Mouse (Mus musculus): ENCODE data around the gene Prkci. TPM values are rescaled to one million over a fixed set of nuclear protein-coding genes. Genes with fewer than 3 reads are reported as not detected.

Gene Prkci
- polyA plus RNA-seq, 1 experiment from 2014 or later, result 40.3 TPM

DNA sequence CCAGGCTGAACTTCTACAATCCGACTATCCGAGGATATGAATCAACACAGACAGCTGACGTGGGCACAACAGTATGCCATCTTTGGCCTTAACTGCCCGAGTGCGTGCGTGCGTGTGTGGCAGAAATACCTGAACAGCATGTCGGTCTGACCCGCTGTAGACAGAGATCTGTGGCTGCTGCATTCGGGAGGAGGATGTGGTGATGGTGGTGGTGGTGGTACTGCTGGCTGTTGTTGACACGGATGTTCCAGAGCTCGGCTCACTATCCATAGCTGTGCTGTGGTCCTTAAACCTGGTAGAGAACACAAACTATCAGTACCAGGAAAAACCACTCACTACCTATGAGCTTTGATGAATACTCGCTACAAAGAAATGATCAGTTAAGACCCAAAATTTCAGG, 29.9 kb upstream of the Prkci start:
- H3K4me1 ChIP-seq (ENCODE audit: control insufficient read depth, insufficient read depth, low read length), result peaks cover 12% of the 10 kb centered on the region
- WGBS, result 92% methylated on average over 13 of the region's 13 CpGs
- no peak overlapping the region for H3K27ac ChIP-seq (ENCODE audit: low read length)
- no peak for ATAC-seq (ENCODE audit: insufficient read depth, low FRiP score)
- H3K4me3 ChIP-seq (replicated peaks; ENCODE audit: low read length), result no peak overlapping the region
- H3K27me3 ChIP-seq (ENCODE audit: control insufficient read depth, insufficient read depth, low read length), result no peaks in the 10 kb centered on the region
- H3K9ac ChIP-seq (ENCODE audit: low read length), result no peak overlapping the region
- H3K9me3 ChIP-seq (replicated peaks; ENCODE audit: control insufficient read depth, low read length), result no peaks in the 10 kb centered on the region
- peaks cover 23% of the 10 kb centered on the region for H3K36me3 ChIP-seq (ENCODE audit: control insufficient read depth, insufficient read depth, low read length)
- no peak overlapping the region for H3K4me2 ChIP-seq (ENCODE audit: low read depth, low read length)

GRCm38 (mm10) chr3:30968531-30969092, 26.9 kb upstream of the Prkci start:
- ATAC-seq (ENCODE audit: insufficient read depth, low FRiP score), result peak; percentile 59
- peak overlapping the region; percentile 82 for H3K4me3 ChIP-seq (replicated peaks; ENCODE audit: low read length)
- H3K4me1 ChIP-seq (ENCODE audit: control insufficient read depth, insufficient read depth, low read length), result peaks cover 12% of the 10 kb centered on the region
- H3K4me2 ChIP-seq (ENCODE audit: low read depth, low read length), result peak overlapping the region; percentile 76
- peak overlapping the region; percentile 82 for H3K27ac ChIP-seq (ENCODE audit: low read length)
- under 1% methylated on average over 54 of the region's 54 CpGs for WGBS
- H3K9me3 ChIP-seq (replicated peaks; ENCODE audit: control insufficient read depth, low read length), result no peaks in the 10 kb centered on the region
- H3K27me3 ChIP-seq (ENCODE audit: control insufficient read depth, insufficient read depth, low read length), result no peaks in the 10 kb centered on the region
- H3K9ac ChIP-seq (ENCODE audit: low read length), result peak overlapping the region; percentile 84
- peaks cover 8% of the 10 kb centered on the region; the same call in 1 of the 2 replicates for H3K36me3 ChIP-seq (ENCODE audit: control insufficient read depth, insufficient read depth, low read length)

GRCm38 (mm10) chr3:30969104-30969581, 26.4 kb upstream of the Prkci start, which contains the start of gene Phc3:
TSS of gene Phc3 (minus strand) at chr3:30969415.
- no peaks in the 10 kb centered on the region for H3K9me3 ChIP-seq (replicated peaks; ENCODE audit: control insufficient read depth, low read length)
- peak within 1 kb of the TSS; percentile 84 for H3K9ac ChIP-seq (ENCODE audit: low read length)
- peaks cover 7% of the 10 kb centered on the region; the same call in 1 of the 2 replicates for H3K36me3 ChIP-seq (ENCODE audit: control insufficient read depth, insufficient read depth, low read length)
- peaks cover 12% of the 10 kb centered on the region for H3K4me1 ChIP-seq (ENCODE audit: control insufficient read depth, insufficient read depth, low read length)
- 1% methylated on average over 34 of the region's 34 CpGs for WGBS
- H3K27me3 ChIP-seq (ENCODE audit: control insufficient read depth, insufficient read depth, low read length), result no peaks in the 10 kb centered on the region
- peak; percentile 87 for ATAC-seq (ENCODE audit: insufficient read depth, low FRiP score)
- H3K4me2 ChIP-seq (ENCODE audit: low read depth, low read length), result peak within 1 kb of the TSS; percentile 76
- H3K27ac ChIP-seq (ENCODE audit: low read length), result peak within 1 kb of the TSS; percentile 82
- H3K4me3 ChIP-seq (replicated peaks; ENCODE audit: low read length), result peak within 1 kb of the TSS; percentile 82

GRCm38 (mm10) chr3:30975102-30975754, 20.3 kb upstream of the Prkci start:
- Histone ChIP-seq H3K4me3 (replicated peaks; ENCODE audit: low read length) (no peak overlapping the region), H3K9ac (ENCODE audit: low read length) (no peak overlapping the region), H3K4me2 (ENCODE audit: low read depth, low read length) (no peak overlapping the region), H3K27ac (ENCODE audit: low read length) (no peak overlapping the region), H3K36me3 (ENCODE audit: control insufficient read depth, insufficient read depth, low read length) (no peaks in the 10 kb centered on the region), H3K4me1 (ENCODE audit: control insufficient read depth, insufficient read depth, low read length) (peaks cover under 1% of the 10 kb centered on the region; the same call in 1 of the 2 replicates), H3K27me3 (ENCODE audit: control insufficient read depth, insufficient read depth, low read length) (no peaks in the 10 kb centered on the region), H3K9me3 (replicated peaks; ENCODE audit: control insufficient read depth, low read length) (no peaks in the 10 kb centered on the region)
- no peak for ATAC-seq (ENCODE audit: insufficient read depth, low FRiP score)
- WGBS, result 49% methylated on average over 9 of the region's 9 CpGs

DNA sequence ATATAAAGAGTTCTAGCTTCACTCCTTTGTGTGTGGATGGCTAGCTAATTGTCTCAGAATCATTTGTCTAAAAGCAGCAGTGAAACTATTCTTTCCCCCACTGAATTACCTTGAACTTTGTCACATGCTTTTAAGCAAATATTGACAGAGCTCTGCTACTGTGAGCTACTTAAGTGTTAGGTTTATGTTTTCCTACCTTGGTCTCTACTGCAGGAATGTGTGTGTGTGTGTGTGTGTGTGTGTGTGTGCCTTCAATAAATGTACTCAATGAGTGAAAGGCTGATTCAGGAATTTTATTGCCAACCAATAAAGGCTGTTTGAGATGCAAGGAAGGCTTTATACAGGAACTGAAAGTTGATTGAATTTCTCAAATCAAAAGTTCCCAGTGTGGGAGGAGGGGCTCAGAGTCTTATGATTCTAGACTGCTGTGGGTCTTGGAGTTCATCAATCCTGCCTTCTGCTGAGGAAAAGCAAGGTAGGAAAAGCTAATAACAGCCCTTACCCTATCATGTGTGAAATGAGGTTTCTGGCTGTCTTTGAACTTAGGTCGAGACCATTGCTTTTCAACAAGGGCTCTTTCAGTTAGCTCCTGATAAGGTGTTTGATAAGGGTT, 18.4 kb upstream of the Prkci start:
- Histone ChIP-seq H3K4me2 (ENCODE audit: low read depth, low read length) (no peak overlapping the region), H3K9me3 (replicated peaks; ENCODE audit: control insufficient read depth, low read length) (no peaks in the 10 kb centered on the region), H3K27me3 (ENCODE audit: control insufficient read depth, insufficient read depth, low read length) (no peaks in the 10 kb centered on the region), H3K4me3 (replicated peaks; ENCODE audit: low read length) (no peak overlapping the region), H3K9ac (ENCODE audit: low read length) (no peak overlapping the region), H3K36me3 (ENCODE audit: control insufficient read depth, insufficient read depth, low read length) (no peaks in the 10 kb centered on the region), H3K4me1 (ENCODE audit: control insufficient read depth, insufficient read depth, low read length) (peaks cover 4% of the 10 kb centered on the region; the same call in 1 of the 2 replicates), H3K27ac (ENCODE audit: low read length) (peak overlapping the region; percentile 74)
- WGBS, result 28% methylated on average over 1 of the region's 1 CpGs
- peak; percentile 77; the same call in 1 of the 2 replicates for ATAC-seq (ENCODE audit: insufficient read depth, low FRiP score)

DNA sequence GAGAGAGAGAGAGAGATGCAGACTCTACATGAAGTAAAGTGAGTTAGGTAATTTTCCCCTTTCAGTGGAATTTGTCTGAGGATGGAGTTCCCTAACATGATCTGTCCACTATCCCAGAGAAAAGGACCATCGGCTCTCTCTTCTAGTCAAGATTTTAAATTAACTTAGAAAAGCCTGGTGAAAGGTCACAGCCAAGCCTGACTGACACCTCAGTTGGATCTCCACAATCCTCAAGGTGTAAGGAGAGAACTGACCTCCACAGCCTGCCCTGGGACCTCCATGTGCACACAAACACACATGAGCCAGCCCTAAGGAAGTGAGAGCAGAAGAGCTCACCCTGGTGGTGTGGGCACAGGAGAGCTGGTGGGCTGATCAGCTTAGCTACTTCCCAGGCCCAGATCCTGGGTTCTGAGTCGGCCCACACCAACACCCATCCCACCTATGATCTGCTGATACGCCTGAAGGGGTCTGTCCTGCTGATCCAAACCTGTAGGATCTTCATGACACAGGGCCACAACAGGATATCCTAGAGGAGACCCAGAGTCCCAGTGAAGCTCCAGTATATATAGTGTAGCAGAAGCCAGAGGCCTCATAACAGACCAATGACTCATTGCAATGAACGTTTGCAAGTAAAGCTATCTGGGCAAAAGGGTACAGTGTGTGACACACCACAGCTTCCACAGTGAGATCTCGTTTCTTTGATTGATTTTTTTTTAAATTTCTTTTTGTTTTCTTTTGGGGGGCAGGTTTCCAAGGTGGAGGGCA, 13.7 kb upstream of the Prkci start:
- H3K4me3 ChIP-seq (replicated peaks; ENCODE audit: low read length), result no peak overlapping the region
- H3K4me1 ChIP-seq (ENCODE audit: control insufficient read depth, insufficient read depth, low read length), result peaks cover 4% of the 10 kb centered on the region; the same call in 1 of the 2 replicates
- H3K4me2 ChIP-seq (ENCODE audit: low read depth, low read length), result no peak overlapping the region
- no peaks in the 10 kb centered on the region for H3K9me3 ChIP-seq (replicated peaks; ENCODE audit: control insufficient read depth, low read length)
- 57% methylated on average over 5 of the region's 5 CpGs for WGBS
- no peaks in the 10 kb centered on the region for H3K27me3 ChIP-seq (ENCODE audit: control insufficient read depth, insufficient read depth, low read length)
- H3K36me3 ChIP-seq (ENCODE audit: control insufficient read depth, insufficient read depth, low read length), result no peaks in the 10 kb centered on the region
- ATAC-seq (ENCODE audit: insufficient read depth, low FRiP score), result peak; percentile 85; the same call in 1 of the 2 replicates
- H3K27ac ChIP-seq (ENCODE audit: low read length), result peak overlapping the region; percentile 36; the same call in 1 of the 2 replicates
- H3K9ac ChIP-seq (ENCODE audit: low read length), result no peak overlapping the region

DNA sequence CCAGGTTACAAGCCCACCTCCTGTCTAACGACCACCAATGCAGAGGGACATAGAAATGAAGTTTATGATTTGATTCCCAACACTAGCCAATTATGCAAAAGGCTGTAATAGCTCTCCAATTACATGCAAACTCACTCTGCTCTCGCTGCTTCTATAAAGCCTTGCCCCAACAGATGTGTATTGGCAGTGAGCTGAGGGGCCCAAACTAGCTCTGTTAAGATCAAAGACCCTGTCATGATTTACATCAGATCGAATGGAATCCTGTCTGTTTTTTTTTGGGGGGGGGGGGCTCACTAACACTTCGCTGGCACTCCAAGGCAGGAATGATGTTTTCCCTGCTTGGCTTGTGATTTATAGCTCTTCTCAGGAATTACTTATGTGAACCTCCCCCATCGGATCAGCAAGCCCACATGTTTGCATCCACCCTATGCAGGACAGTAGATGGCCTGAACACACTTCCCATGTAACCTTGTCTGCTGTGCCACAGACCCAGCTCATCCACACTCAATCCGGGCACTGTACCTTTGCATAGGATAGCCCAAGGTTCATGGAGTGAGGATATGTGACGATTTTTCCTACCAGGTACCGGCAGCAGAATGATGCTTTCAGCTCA, 12.5 kb upstream of the Prkci start:
- Histone ChIP-seq H3K27me3 (ENCODE audit: control insufficient read depth, insufficient read depth, low read length) (no peaks in the 10 kb centered on the region), H3K9me3 (replicated peaks; ENCODE audit: control insufficient read depth, low read length) (no peaks in the 10 kb centered on the region), H3K36me3 (ENCODE audit: control insufficient read depth, insufficient read depth, low read length) (no peaks in the 10 kb centered on the region), H3K4me1 (ENCODE audit: control insufficient read depth, insufficient read depth, low read length) (peaks cover 4% of the 10 kb centered on the region; the same call in 1 of the 2 replicates), H3K4me2 (ENCODE audit: low read depth, low read length) (no peak overlapping the region), H3K27ac (ENCODE audit: low read length) (no peak overlapping the region), H3K9ac (ENCODE audit: low read length) (no peak overlapping the region), H3K4me3 (replicated peaks; ENCODE audit: low read length) (no peak overlapping the region)
- no peak for ATAC-seq (ENCODE audit: insufficient read depth, low FRiP score)
- WGBS, result 50% methylated on average over 8 of the region's 8 CpGs

- 74% methylated on average over 9 of the region's 9 CpGs for WGBS
- Histone ChIP-seq H3K27me3 (ENCODE audit: control insufficient read depth, insufficient read depth, low read length) (no peaks in the 10 kb centered on the region), H3K4me1 (ENCODE audit: control insufficient read depth, insufficient read depth, low read length) (no peaks in the 10 kb centered on the region), H3K4me2 (ENCODE audit: low read depth, low read length) (no peak overlapping the region), H3K9me3 (replicated peaks; ENCODE audit: control insufficient read depth, low read length) (no peaks in the 10 kb centered on the region), H3K36me3 (ENCODE audit: control insufficient read depth, insufficient read depth, low read length) (no peaks in the 10 kb centered on the region), H3K27ac (ENCODE audit: low read length) (peak overlapping the region; percentile 29; the same call in 1 of the 2 replicates), H3K4me3 (replicated peaks; ENCODE audit: low read length) (no peak overlapping the region), H3K9ac (ENCODE audit: low read length) (no peak overlapping the region)
- ATAC-seq (ENCODE audit: insufficient read depth, low FRiP score), result peak; percentile 87
These were observed 7.9 kb upstream of the Prkci start for GRCm38 (mm10) chr3:30987396-30988318.

Measured in stomach, embryonic 16.5 days (tissue).